Mouse (Mus musculus): ENCODE results near the gene Prr14l. TPM values are rescaled to one million over a fixed set of nuclear protein-coding genes. Genes with fewer than 3 reads are reported as not detected.
"Not testable (repeated sequence)": the region's sequence is repeated elsewhere in the genome, so short reads cannot be mapped to it uniquely, and the experiment has no call there.

The Prr14l gene
- polyA plus RNA-seq, 1 experiment from 2014 or later: 14.2 TPM

- Histone ChIP-seq H3K4me3 (replicated peaks) (no peak overlapping the region), H3K27ac (no peak overlapping the region), H3K9ac (no peak overlapping the region), H3K36me3 (replicated peaks) (peaks cover 6% of the 10 kb centered on the region), H3K9me3 (no peaks in the 10 kb centered on the region), H3K27me3 (no peaks in the 10 kb centered on the region), H3K4me2 (no peak overlapping the region), H3K4me1 (peaks cover 6% of the 10 kb centered on the region)
- no peak for ATAC-seq (ENCODE audit: low FRiP score)
- 96% methylated on average over 5 of the region's 5 CpGs for WGBS
These were observed 72.5 kb downstream of the Prr14l start for GRCm38 (mm10) chr5:32781596-32781995.

GRCm38 (mm10) chr5:32778168-32778567, 75.9 kb downstream of the Prr14l start:
- Histone ChIP-seq H3K4me1 (no peaks in the 10 kb centered on the region), H3K4me2 (no peak overlapping the region)
- WGBS: 91% methylated on average over 3 of the region's 3 CpGs

GRCm38 (mm10) chr5:32772361-32772760, 81.7 kb downstream of the Prr14l start:
- no peak for ATAC-seq (ENCODE audit: low FRiP score)
- 70% methylated on average over 2 of the region's 2 CpGs for WGBS
- Histone ChIP-seq H3K9me3 (no peaks in the 10 kb centered on the region), H3K27me3 (no peaks in the 10 kb centered on the region), H3K36me3 (replicated peaks) (peaks cover 32% of the 10 kb centered on the region), H3K4me1 (no peaks in the 10 kb centered on the region), H3K27ac (no peak overlapping the region), H3K9ac (no peak overlapping the region), H3K4me2 (no peak overlapping the region), H3K4me3 (replicated peaks) (no peak overlapping the region)

More at GRCm38 (mm10) chr5:32778168-32778567, 75.9 kb downstream of the Prr14l start:
- no peaks in the 10 kb centered on the region for H3K9me3 ChIP-seq
- peaks cover 16% of the 10 kb centered on the region for H3K36me3 ChIP-seq (replicated peaks)
- no peaks in the 10 kb centered on the region for H3K27me3 ChIP-seq
- no peak overlapping the region for H3K4me3 ChIP-seq (replicated peaks)
- no peak overlapping the region for H3K9ac ChIP-seq
- H3K27ac ChIP-seq: no peak overlapping the region
- no peak for ATAC-seq (ENCODE audit: low FRiP score)

GRCm38 (mm10) chr5:32767636-32768373, 86.3 kb downstream of the Prr14l start:
- H3K27me3 ChIP-seq: no peaks in the 10 kb centered on the region
- H3K27ac ChIP-seq: no peak overlapping the region
- ATAC-seq (ENCODE audit: low FRiP score): no peak
- WGBS: 95% methylated on average over 4 of the region's 4 CpGs
- H3K4me2 ChIP-seq: no peak overlapping the region
- H3K9me3 ChIP-seq: no peaks in the 10 kb centered on the region
- H3K9ac ChIP-seq: no peak overlapping the region
- peaks cover 42% of the 10 kb centered on the region for H3K36me3 ChIP-seq (replicated peaks)
- no peaks in the 10 kb centered on the region for H3K4me1 ChIP-seq
- H3K4me3 ChIP-seq (replicated peaks): no peak overlapping the region

GRCm38 (mm10) chr5:32767004-32767403, 87.1 kb downstream of the Prr14l start:
- ATAC-seq (ENCODE audit: low FRiP score): no peak
- Histone ChIP-seq H3K9me3 (no peaks in the 10 kb centered on the region), H3K4me2 (no peak overlapping the region), H3K27ac (no peak overlapping the region), H3K9ac (no peak overlapping the region), H3K36me3 (replicated peaks) (peaks cover 40% of the 10 kb centered on the region), H3K27me3 (no peaks in the 10 kb centered on the region), H3K4me3 (replicated peaks) (no peak overlapping the region), H3K4me1 (no peaks in the 10 kb centered on the region)
- WGBS: 83% methylated on average over 3 of the region's 3 CpGs

- Histone ChIP-seq H3K4me1 (no peaks in the 10 kb centered on the region), H3K9ac (no peak overlapping the region), H3K27me3 (no peaks in the 10 kb centered on the region), H3K9me3 (no peaks in the 10 kb centered on the region), H3K4me3 (replicated peaks) (no peak overlapping the region), H3K4me2 (no peak overlapping the region), H3K36me3 (replicated peaks) (peaks cover 33% of the 10 kb centered on the region), H3K27ac (no peak overlapping the region)
- ATAC-seq (ENCODE audit: low FRiP score): no peak
- WGBS: 91% methylated on average over 5 of the region's 5 CpGs
These were observed 92.4 kb downstream of the Prr14l start for GRCm38 (mm10) chr5:32761566-32762140.

GRCm38 (mm10) chr5:32760787-32761186, 93.3 kb downstream of the Prr14l start:
- no peak overlapping the region for H3K27ac ChIP-seq
- H3K9ac ChIP-seq: no peak overlapping the region
- H3K4me2 ChIP-seq: no peak overlapping the region
- H3K4me3 ChIP-seq (replicated peaks): no peak overlapping the region
- H3K4me1 ChIP-seq: no peaks in the 10 kb centered on the region
- peaks cover 33% of the 10 kb centered on the region for H3K36me3 ChIP-seq (replicated peaks)
- 89% methylated on average over 3 of the region's 3 CpGs for WGBS
- ATAC-seq (ENCODE audit: low FRiP score): no peak
- H3K9me3 ChIP-seq: no peaks in the 10 kb centered on the region
- no peaks in the 10 kb centered on the region for H3K27me3 ChIP-seq

GRCm38 (mm10) chr5:32760352-32760751, 93.7 kb downstream of the Prr14l start:
- H3K27me3 ChIP-seq; H3K4me3 ChIP-seq (replicated peaks); H3K4me2 ChIP-seq; H3K9me3 ChIP-seq; ATAC-seq (ENCODE audit: low FRiP score); H3K27ac ChIP-seq; H3K9ac ChIP-seq; H3K4me1 ChIP-seq: not testable (repeated sequence)
- peaks cover 29% of the 10 kb centered on the region for H3K36me3 ChIP-seq (replicated peaks)
- 97% methylated on average over 18 of the region's 18 CpGs for WGBS

GRCm38 (mm10) chr5:32759662-32760061, 94.4 kb downstream of the Prr14l start:
- Histone ChIP-seq H3K9ac (no peak overlapping the region), H3K9me3 (no peaks in the 10 kb centered on the region), H3K27ac (no peak overlapping the region), H3K36me3 (replicated peaks) (peaks cover 28% of the 10 kb centered on the region), H3K4me3 (replicated peaks) (no peak overlapping the region), H3K4me1 (no peaks in the 10 kb centered on the region), H3K27me3 (no peaks in the 10 kb centered on the region), H3K4me2 (no peak overlapping the region)
- ATAC-seq (ENCODE audit: low FRiP score): no peak
- 80% methylated on average over 2 of the region's 2 CpGs for WGBS

GRCm38 (mm10) chr5:32756141-32756540, 97.9 kb downstream of the Prr14l start:
- H3K4me3 ChIP-seq (replicated peaks): no peak overlapping the region
- H3K4me2 ChIP-seq: no peak overlapping the region
- no peaks in the 10 kb centered on the region for H3K9me3 ChIP-seq
- no peak overlapping the region for H3K27ac ChIP-seq
- no peak for ATAC-seq (ENCODE audit: low FRiP score)
- H3K36me3 ChIP-seq (replicated peaks): 0 out of 2 replicates have a peak, but pooled peaks cover 3% of the 10 kb centered on the region
- no peaks in the 10 kb centered on the region for H3K27me3 ChIP-seq
- WGBS: 94% methylated on average over 8 of the region's 8 CpGs
- H3K4me1 ChIP-seq: peaks cover 10% of the 10 kb centered on the region
- H3K9ac ChIP-seq: no peak overlapping the region

- Histone ChIP-seq H3K9me3 (no peaks in the 10 kb centered on the region), H3K9ac (no peak overlapping the region), H3K27ac (no peak overlapping the region), H3K36me3 (replicated peaks) (no peaks in the 10 kb centered on the region), H3K4me3 (replicated peaks) (no peak overlapping the region), H3K4me1 (peaks cover 11% of the 10 kb centered on the region), H3K4me2 (no peak overlapping the region), H3K27me3 (no peaks in the 10 kb centered on the region)
- WGBS: 65% methylated on average over 2 of the region's 2 CpGs
- no peak for ATAC-seq (ENCODE audit: low FRiP score)
These were observed 102.3 kb downstream of the Prr14l start for GRCm38 (mm10) chr5:32751736-32752135.

GRCm38 (mm10) chr5:32748936-32749335, 105.1 kb downstream of the Prr14l start:
- H3K4me3 ChIP-seq (replicated peaks): no peak overlapping the region
- ATAC-seq (ENCODE audit: low FRiP score): no peak
- H3K9me3 ChIP-seq: no peaks in the 10 kb centered on the region
- H3K27me3 ChIP-seq: no peaks in the 10 kb centered on the region
- H3K4me1 ChIP-seq: peaks cover 22% of the 10 kb centered on the region
- H3K27ac ChIP-seq: 0 out of 2 replicates have a peak overlapping the region, but pooled peaks have one; percentile 25
- no peak overlapping the region for H3K9ac ChIP-seq
- no peak overlapping the region for H3K4me2 ChIP-seq
- no peaks in the 10 kb centered on the region for H3K36me3 ChIP-seq (replicated peaks)
- WGBS: 96% methylated on average over 6 of the region's 6 CpGs

All from forebrain, embryonic 12.5 days (tissue).